Mouse (Mus musculus) thymus, postnatal 14 days (tissue): ENCODE measurements around the gene Ripply3.

ENCODE experiments used
- DNase-seq: peaks from one replicate; pipeline ENCODE4 v3.0.0; 2021

The Ripply3 gene

GRCm38 (mm10) chr16:94360578-94361350, 32.5 kb downstream of the Ripply3 start:
- DNase-seq = no peak

- no peak for DNase-seq
These were observed 34.1 kb downstream of the Ripply3 start for GRCm38 (mm10) chr16:94362174-94362873.

- no peak for DNase-seq
These were observed 35.6 kb downstream of the Ripply3 start for GRCm38 (mm10) chr16:94363814-94364213.

GRCm38 (mm10) chr16:94365435-94365834, 37.2 kb downstream of the Ripply3 start:
- DNase-seq = no peak

GRCm38 (mm10) chr16:94369596-94370172, 41.5 kb downstream of the Ripply3 start:
- DNase-seq = no peak

GRCm38 (mm10) chr16:94370173-94370914, 42.1 kb downstream of the Ripply3 start, which contains the start of gene Ttc3:
TSS of gene Ttc3 (plus strand) at chr16:94370618.
- DNase-seq = peak; percentile 98

- peak; percentile 88 for DNase-seq
These were observed 42.7 kb downstream of the Ripply3 start for GRCm38 (mm10) chr16:94370915-94371300.

GRCm38 (mm10) chr16:94371301-94371931, 43.2 kb downstream of the Ripply3 start, which contains the start of gene Pigp:
TSS of gene Pigp (minus strand) at chr16:94371842.
- DNase-seq = no peak

GRCm38 (mm10) chr16:94379386-94379785, 51.2 kb downstream of the Ripply3 start:
- no peak for DNase-seq

GRCm38 (mm10) chr16:94383277-94383676, 55.1 kb downstream of the Ripply3 start:
- DNase-seq = peak; percentile 44
